Mouse (Mus musculus) heart, adult 2 months (tissue): ENCODE measurements around the gene Palm.

Experiments
- CTCF ChIP-seq: fragments of 200-600 bp; IDR thresholded peaks from 2 replicates; pipeline ENCODE4 v1.8.1; 2022; ENCODE audit warnings: antibody characterized with exemption, mild to moderate bottlenecking, moderate library complexity
- EP300 ChIP-seq: fragments of 200-500 bp; IDR thresholded peaks from 2 replicates; pipeline ENCODE4 v1.6.1; 2011; ENCODE audit warnings: low read depth, low read length, control low read depth; ENCODE audit not compliant: insufficient read depth

DNA sequence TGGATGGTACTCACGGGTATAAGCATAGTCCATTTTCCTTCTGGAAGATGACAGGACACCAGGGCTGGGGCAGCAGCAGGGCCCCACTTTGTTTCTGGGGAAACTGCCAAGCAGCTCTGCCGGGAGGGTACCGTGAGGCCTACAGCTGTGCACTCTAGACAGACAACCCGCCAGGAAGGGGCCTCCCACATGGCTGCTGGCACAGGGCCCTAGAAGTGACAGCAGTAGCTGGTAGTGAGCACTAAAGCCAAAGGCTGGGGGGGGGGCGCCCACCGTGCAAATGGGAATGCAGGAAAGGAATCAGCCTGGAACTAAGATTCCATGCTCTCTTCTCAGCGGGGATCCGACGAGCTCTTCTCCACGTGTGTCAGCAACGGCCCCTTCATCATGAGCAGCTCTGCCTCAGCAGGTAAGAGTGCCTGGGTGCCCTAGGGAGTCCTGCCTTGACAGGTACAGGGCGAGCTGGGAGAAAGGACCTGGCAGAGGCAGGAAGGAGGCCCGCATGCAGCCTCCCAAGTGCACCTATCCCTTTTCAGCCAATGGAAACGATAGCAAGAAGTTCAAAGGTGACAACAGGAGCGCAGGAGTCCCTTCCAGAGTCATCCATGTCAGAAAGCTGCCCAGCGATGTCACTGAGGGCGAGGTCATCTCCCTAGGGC, 65.2 kb downstream of the Palm start:
- TF ChIP-seq CTCF (no peak), EP300 (no peak)
